Mouse (Mus musculus): Measurements from ENCODE around the gene Musk.
A peak's percentile ranks its signal among the peaks of the same experiment; 100 is the strongest.

Gene Musk

DNA sequence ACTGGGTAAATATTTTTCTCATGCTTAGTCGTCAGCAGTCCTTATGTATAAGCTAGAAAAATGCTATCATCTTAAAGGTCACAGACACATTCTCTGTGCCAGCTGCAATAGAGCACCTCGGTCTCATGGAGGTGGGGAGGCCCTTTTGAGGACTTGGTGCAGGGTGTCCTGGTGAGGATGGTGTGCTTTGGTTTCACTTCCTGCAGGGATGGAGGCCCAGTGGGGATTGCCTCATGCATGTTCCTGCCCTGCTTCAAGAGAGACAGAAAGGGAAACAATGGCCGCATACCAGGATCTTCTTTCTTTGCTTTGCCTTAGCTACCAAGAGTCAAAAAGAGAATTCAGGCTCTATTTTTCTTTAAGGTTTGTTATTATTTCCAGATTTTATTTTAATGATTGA lies 31.8 kb downstream of the Musk start:
- no peak for DNase-seq

DNA sequence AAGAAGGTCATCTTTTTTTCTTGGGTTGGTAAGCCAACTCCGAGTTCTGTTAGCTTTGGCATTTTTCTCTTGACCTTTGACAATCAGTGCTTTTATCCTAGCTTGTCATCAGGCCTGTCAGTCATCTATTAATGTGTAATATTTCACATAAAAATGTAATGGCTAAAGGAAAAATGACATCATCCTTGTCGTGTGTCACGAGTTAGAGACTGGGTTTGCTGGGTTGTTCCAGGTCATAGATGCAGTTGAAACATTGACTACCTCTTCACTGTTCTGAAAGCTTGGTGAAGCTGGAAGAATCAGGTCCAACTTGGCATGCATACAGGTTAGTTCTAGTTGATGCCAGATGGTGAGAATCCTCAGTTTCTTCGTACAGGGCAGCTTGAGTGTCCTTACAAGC lies 34.5 kb downstream of the Musk start:
- DNase-seq, result no peak

DNA sequence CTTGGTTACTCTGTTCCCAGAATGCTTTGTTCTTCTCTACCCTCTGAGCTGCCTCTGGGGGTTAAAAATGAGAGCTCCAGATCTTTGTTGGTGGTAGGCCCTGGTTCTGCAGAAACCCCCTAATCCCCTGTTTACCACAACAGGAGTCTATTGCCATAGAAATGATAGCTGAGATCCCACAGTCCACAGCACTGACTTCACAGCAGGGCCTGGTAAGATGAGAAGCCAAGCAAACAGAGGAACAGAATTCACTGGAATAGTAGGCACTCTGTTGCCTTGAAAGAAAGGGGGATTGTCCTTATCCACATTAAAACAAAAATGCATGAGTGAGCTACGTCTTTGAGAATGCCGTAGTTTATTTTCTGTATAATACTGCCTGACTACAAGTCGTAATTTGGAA lies 41.0 kb downstream of the Musk start:
- no peak for DNase-seq

DNA sequence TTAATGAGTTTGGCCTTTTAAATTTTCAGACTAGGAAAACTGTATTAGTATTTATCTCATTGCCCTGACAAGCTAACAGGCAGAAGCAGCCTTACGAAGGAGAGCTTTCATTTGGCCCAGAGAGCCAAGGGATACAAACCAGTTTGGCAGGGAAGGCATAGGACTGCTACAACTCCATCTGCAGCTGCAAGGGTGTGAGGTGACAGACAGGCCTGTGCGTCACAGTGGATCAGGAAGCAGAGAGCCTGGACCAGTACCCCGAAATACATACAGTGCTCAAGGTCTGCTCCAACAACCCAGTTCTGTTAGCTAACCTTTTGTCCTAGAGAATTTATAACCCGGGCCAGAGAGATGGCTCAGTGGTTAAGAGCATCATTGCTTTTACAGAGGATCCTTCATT lies 42.5 kb downstream of the Musk start:
- no peak for DNase-seq

- DNase-seq, result no peak
Observed at GRCm38 (mm10) chr4:58330016-58330415, 44.3 kb downstream of the Musk start.

GRCm38 (mm10) chr4:58330864-58331638 lies 45.3 kb downstream of the Musk start:
- DNase-seq, result no peak

DNA sequence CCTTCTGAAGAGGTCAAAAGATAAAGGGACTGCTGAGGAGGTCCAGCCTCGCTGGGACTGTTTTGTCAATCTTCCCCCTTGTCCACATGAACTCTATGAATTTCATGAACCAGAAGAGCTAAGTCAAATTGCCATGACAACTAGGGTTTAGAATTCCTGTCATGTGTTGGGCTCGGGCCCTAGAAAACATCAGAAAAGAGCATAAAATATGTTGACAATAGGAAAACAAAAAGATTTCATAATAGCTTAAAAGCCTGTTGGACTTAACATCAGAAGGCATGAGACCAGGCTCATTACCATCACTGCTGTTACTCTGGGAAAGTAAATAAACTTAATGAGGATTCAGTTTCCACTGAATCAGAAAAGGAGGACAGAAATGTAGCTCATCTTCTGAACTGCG lies 46.6 kb downstream of the Musk start:
- no peak for DNase-seq

- no peak for DNase-seq
Observed at GRCm38 (mm10) chr4:58336227-58336626, 50.5 kb downstream of the Musk start.

GRCm38 (mm10) chr4:58339226-58339625 lies 53.5 kb downstream of the Musk start:
- no peak for DNase-seq

GRCm38 (mm10) chr4:58350206-58350605 lies 64.4 kb downstream of the Musk start:
- DNase-seq, result no peak

DNA sequence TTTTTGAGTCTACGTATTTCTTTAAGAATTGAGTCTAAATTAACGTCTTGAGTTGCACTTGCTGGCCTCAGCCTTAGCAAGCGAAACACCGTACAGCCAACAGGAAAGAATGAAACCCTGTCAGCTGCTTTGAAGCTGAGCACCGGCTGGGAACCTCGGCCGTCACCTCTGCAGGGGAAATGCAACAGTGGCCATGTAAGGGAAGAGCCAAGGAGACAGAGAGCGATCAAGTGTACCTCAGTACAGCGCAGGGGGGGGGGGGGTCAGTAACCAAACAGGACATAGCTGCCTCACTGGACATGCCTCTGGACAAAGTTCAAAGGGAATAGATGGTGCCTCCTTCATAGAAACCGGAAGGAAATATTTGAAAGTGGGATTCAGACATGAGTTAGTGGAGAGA lies 65.4 kb downstream of the Musk start:
- DNase-seq, result no peak

- peak; percentile 9 for DNase-seq
Observed at GRCm38 (mm10) chr4:58351590-58351989, 65.8 kb downstream of the Musk start.

GRCm38 (mm10) chr4:58358996-58359395 lies 73.2 kb downstream of the Musk start:
- DNase-seq, result no peak

DNA sequence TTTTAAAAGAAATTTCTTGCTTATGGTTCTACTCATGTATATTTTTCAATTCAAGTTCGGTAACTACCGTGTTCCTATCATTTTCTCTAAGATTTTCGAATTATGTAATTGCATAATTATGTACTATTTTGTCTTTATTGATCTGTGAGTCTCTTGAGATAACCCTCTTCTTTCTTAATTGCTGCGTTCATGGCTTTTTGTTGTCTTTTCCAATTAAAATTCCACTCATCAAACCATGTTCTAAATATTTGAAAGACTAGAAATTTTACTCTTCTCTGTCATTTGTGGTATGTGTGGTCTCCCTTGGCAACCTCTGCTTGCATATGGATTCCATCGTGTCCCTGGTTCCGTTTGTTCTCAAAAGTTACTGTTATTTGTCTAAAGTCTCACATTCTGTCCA lies 79.6 kb downstream of the Musk start:
- no peak for DNase-seq

DNA sequence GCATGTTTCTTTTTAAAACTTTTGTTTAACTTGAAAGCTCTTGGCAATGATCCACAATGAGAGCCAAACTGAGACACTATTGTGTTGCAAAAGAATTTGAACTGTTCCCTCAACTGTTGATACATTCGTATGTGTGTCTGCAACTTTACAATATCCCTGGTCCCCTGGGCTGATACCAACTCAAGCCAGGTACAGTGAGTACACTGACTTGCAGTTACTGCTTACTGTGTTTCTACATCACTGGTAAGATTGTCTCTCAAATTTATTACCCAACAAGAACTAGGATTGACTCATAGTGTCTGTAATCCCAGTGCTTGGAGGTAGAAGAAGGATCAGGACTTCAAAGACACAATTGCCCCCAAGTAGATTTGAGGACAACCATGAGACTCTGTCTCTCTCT lies 85.3 kb downstream of the Musk start:
- DNase-seq, result no peak

GRCm38 (mm10) chr4:58373599-58373998 lies 87.8 kb downstream of the Musk start:
- no peak for DNase-seq

DNA sequence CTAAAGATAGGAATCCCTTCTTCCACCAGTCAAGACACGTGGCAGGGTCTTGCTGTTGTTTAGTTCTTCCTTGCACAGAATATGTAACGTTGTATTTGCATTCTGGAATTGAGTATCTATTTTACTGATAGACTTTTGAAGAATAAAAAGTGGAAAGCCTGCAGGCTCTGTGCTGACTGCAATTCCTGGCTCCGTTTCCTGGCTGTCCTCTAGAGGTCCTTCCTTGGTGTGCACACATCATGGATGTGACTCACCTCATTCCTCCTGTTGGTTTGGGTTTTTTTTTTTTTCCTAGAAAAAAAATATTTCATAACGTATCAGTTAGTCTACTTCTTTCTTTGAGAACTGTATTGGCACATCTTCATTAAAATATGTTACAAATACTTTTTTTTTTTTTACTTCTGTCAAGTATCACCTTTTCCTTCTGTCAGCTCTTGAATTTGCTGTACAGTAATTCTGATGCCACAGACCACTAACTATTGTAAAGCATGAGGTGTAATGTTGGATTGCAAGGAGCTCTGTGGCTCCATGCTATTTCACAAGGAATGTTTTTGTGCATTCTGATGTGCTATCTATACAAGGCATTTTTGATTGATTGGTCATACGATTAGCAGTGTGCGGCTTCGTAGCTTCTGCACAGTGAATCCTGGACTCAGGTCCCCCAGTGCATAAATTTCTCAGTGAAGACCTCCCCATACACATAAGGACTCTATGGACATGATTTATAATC lies 88.5 kb downstream of the Musk start:
- DNase-seq, result no peak

DNA sequence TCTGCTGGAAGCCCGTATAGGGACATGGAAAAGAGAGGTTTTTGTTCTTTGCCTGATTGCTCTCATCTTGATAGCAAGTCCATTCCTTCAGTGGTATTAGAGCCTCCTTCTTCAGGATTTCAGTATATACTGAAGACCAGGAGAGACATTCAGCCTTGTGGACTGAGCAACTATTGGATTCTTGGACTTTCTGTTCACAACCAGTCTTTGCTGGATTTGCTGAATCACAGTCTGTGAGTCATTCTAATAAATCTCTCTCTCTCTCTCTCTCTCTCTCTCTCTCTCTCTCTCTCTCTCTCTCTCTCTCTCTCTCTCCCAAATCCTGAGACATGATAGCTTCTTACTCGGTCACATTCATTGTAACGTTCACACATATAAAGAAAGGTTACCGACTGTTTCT lies 93.4 kb downstream of the Musk start:
- no peak for DNase-seq

DNA sequence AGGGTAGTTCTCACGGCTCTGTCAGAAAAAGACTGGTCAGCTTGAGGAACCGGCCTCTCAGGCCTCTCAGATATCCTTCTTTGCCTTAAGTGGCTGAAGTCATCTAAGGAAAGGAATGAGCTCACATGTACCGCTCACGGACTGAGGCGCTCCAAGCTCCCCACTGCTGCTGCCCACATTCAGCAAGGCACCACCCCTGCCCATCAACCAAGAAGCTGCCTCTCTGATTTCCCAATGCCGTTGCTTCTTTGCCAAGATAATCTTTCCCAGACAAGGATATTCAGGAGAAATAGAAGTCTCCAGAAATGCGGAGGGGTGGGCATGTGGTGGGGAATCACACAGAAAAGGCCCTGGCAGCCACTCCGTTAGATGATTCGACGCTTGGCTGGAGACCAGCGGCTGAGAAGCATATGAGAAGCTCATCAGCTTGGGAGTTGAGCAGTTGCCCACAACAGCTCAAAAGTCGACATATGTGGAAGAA lies 115.1 kb downstream of the Musk start:
- DNase-seq, result no peak

- no peak for DNase-seq
Observed at GRCm38 (mm10) chr4:58401973-58402501, 116.3 kb downstream of the Musk start.

DNA sequence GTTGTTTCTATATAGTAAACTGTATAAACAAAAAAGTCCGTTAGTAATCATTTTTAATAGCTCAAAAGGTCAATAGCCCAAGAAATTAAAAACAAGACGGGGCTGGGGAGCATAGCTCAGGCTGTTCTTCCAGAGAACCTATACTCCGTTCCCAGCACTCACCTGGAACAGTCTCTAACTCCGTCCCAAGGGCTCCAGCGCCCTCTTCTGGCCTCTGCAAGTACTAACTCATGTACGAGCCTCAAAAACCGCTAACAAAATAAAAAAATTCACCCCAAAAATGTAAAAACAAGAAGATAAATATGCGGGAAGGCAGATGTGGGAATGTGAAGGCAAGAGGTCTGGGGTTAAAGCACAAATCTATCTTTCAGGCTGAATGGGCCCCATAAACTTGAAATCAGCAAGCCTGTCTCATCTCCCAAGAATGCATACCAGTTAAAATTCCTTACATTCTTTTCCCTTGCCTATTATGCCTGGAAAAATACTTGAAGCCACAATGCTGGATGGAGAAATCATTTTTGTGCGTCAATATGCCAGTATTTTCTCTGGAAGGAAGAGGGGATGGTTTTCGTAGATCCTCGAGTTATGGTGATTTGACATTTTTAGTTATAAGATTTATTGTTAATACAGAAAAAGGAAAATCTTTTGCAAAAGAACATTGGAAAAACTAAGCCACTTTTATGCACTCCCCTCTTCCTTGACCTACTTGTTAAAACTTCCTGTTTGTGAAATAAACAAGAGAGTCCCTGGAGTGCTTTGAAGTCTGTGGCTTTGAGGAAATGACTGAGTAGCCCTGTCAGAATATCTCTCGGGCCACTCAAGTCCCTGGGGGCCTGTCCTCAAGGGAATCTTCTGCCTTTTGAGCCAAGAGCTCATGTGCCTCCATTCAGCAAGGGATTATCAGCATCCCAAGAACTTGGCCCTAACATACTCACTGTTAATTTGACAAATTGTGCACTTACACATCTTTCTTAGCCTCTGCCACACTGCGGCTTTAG lies 127.7 kb downstream of the Musk start:
- DNase-seq, result peak; percentile 70

DNA sequence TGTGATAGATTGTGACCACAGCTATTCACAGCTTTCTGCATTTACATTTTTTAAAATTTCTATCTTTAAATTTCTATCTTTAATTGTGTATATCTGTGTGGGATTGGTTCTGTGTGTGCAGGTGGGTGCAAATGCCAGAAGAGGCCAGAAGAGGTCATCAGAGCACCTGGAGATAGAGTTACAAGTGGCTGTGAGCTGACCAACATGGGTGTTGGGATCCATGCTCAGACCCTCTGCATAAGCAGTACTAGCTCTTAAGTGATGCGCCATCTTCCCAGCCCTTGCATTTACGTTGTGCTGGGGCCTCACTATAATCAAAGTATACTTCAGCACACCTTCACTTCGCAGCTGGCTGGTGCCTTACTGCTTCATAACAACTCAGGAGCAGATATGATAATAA lies 129.8 kb downstream of the Musk start:
- no peak for DNase-seq

DNA sequence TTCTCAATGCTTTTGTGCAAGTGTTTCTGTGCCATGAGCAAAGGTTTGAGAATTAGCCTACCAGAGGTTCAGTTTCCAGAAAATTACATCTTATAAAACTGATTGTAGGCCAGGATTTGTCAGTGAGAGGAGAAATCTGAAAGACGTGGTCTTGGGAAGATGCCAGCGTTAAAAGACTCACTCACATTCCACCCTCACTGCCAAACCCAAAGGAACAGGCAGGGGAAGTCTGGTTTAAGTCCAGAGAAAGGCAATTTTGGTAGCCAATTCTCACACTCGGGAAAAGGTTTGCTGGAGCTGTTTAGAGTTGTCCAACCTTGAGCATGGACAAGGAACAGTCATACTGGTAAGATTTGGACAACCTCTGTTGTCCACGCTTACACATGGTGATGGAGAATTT lies 131.6 kb downstream of the Musk start:
- no peak for DNase-seq

Data from kidney, adult 11 months (tissue).